Mouse (Mus musculus) liver, adult 2 months (tissue): Measurements from ENCODE around the gene Zwilch. TPM values are rescaled to one million over a fixed set of nuclear protein-coding genes. Genes with fewer than 3 reads are reported as not detected.
"Not testable (repeated sequence)": the region's sequence is repeated elsewhere in the genome, so short reads cannot be mapped to it uniquely, and the experiment has no call there.

ENCODE experiments used
- DNase-seq: peaks from one replicate; pipeline ENCODE4 v3.0.0-alpha.2; 2011; ENCODE audit warnings: low read depth, low spot score; ENCODE audit errors: extremely low read depth
- H3K27ac ChIP-seq: fragments of 200-500 bp; replicated peaks from 2 replicates; pipeline ENCODE4 v1.5.1; 2012; ENCODE audit warnings: low read depth, mild to moderate bottlenecking, control low read depth, inconsistent platforms, low read length; ENCODE audit not compliant: insufficient read depth
- H3K27me3 ChIP-seq: fragments of 200-500 bp; 2 replicates; pipeline ENCODE4 v1.6.1; 2012; ENCODE audit warnings: mild to moderate bottlenecking, moderate library complexity, low read length, inconsistent platforms; ENCODE audit not compliant: control insufficient read depth, insufficient read depth
- H3K36me3 ChIP-seq: fragments of 200-500 bp; 2 replicates; pipeline ENCODE4 v1.6.1; 2012; ENCODE audit warnings: low read length, inconsistent platforms; ENCODE audit not compliant: control insufficient read depth, insufficient read depth
- H3K4me1 ChIP-seq: fragments of 200-500 bp; 2 replicates; pipeline ENCODE4 v1.6.1; 2011; ENCODE audit warnings: low read length; ENCODE audit not compliant: control insufficient read depth, insufficient read depth
- H3K4me3 ChIP-seq: fragments of 200-500 bp; 2 replicates; pipeline ENCODE4 v1.5.1; 2011; ENCODE audit warnings: low read depth, mild to moderate bottlenecking, control low read depth, low read length, moderate library complexity; ENCODE audit not compliant: insufficient read depth
- H3K79me2 ChIP-seq: fragments of 200-500 bp; 2 replicates; pipeline ENCODE4 v1.6.1; 2012; ENCODE audit warnings: inconsistent platforms, mild to moderate bottlenecking, low read length, moderate library complexity; ENCODE audit not compliant: control insufficient read depth, insufficient read depth
- H3K9ac ChIP-seq: fragments of 200-500 bp; 2 replicates; pipeline ENCODE4 v1.6.1; 2012; ENCODE audit warnings: low read depth, mild to moderate bottlenecking, control low read depth, inconsistent platforms, low read length
- CTCF ChIP-seq: fragments of 200-500 bp; IDR thresholded peaks from 2 replicates; pipeline ENCODE4 v1.5.1; 2011; ENCODE audit warnings: low read depth, low read length, control low read depth
- POLR2A ChIP-seq: fragments of 200-500 bp; IDR thresholded peaks from 2 replicates; pipeline ENCODE4 v1.6.1; 2011; ENCODE audit warnings: low read length, control low read depth; ENCODE audit not compliant: insufficient read depth; ENCODE audit errors: extremely low read depth
- WGBS: fragments of 180-500 bp; shearing (Covaris S2); methylation state at CpG from one replicate; pipeline ENCODE4 v1.1.7; 2018; 5-methylcytosine and 5-hydroxymethylcytosine counted together
- polyA plus RNA-seq: library from polyadenylated mRNA; depleted of rRNA; stranded (reverse); fragments of >200 nt; gene quantifications from 2 replicates; pipeline ENCODE4 v1.2.3, GENCODE M21; 2012
- total RNA-seq: library from RNA; depleted of rRNA; stranded (reverse); fragments of >200 nt; gene quantifications from 2 replicates; pipeline ENCODE4 v1.2.3, GENCODE M21; 2014

The Zwilch gene
- total and polyA plus RNA-seq, 2 experiments = 0.12 to 1.6 TPM

GRCm38 (mm10) chr9:64174766-64175165, 1.9 kb upstream of the Zwilch start:
- no peak for DNase-seq
- H3K9ac ChIP-seq = no peak overlapping the region
- H3K79me2 ChIP-seq = peaks cover 1% of the 10 kb centered on the region; the same call in 1 of the 2 replicates
- H3K27ac ChIP-seq = no peak overlapping the region
- no peak for TF ChIP-seq POLR2A
- TF ChIP-seq CTCF = no peak
- H3K4me3 ChIP-seq = peak overlapping the region; percentile 15; the same call in 1 of the 2 replicates
- peaks cover 9% of the 10 kb centered on the region for H3K4me1 ChIP-seq
- no peaks in the 10 kb centered on the region for H3K27me3 ChIP-seq
- WGBS = 21% methylated on average over 8 of the region's 8 CpGs
- peaks cover 35% of the 10 kb centered on the region for H3K36me3 ChIP-seq

GRCm38 (mm10) chr9:64174341-64174740, 1.4 kb upstream of the Zwilch start:
- Histone ChIP-seq H3K9ac (no peak overlapping the region), H3K4me3 (peak overlapping the region; percentile 9; the same call in 1 of the 2 replicates), H3K79me2 (no peaks in the 10 kb centered on the region; the same call in 1 of the 2 replicates), H3K27ac (no peak overlapping the region), H3K4me1 (peaks cover 6% of the 10 kb centered on the region), H3K27me3 (no peaks in the 10 kb centered on the region), H3K36me3 (peaks cover 35% of the 10 kb centered on the region)
- TF ChIP-seq POLR2A = no peak
- no peak for TF ChIP-seq CTCF
- no peak for DNase-seq

DNA sequence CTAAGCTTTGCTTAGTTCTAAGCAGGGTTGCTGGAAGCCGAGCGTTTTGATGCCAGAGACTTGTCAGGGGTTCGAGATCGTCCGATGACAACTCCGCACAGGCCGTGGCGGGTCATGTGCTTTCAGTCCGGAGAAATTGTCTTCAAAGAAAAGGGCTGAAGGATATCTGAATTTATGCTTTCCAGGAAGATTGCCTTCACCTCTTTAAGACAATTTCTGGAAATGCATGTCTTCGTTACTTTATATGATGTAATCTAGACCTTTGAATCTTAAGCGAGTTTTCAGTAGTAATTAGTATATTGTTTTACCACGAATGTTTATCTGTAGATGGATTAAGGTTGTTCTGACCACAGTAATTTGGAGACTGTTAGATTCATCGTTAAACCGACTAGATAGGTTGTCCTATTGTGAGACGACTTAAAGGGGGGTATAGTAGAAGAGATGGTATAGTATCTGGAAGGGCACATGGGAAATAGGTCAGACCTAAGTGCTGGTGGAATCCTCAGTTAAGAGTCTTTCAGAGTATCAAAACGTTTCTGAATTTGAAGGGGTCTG, 839 bp upstream of the Zwilch start:
- 1% methylated on average over 16 of the region's 16 CpGs for WGBS

DNA sequence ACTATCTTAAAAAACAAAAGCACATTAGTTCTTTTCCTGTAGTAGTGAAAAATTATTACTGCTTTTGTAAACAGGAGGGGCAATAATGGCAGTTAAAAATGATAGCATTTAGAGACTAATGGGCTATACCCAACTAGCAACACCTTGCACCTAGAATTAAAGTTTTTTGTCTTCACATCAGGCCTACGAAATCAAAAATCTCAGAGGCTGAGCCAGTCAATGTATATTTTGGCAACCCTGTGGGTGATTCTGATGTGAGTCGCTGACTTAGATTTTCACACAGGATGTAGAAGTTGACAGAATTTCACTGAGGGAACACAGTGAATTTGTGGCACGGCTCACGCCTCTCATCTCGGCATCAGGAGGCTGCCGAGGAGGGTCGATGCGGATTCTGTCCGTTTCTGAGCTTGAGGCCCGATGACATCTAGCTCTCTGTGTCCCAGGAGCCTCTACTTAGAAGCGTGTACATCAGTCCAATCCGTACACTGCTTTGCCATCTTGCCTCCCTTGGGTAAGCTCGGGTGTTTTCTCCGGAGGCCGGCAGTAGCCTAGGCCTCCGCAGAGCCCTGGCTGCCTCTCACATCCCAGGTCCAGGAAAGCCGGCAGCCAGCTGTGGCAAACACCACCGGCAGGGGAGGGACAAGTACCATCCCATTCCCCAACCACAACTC, 624 bp downstream of the Zwilch start:
- no peak overlapping the region for H3K27ac ChIP-seq
- DNase-seq = no peak
- peaks cover 24% of the 10 kb centered on the region for H3K36me3 ChIP-seq
- peak overlapping the region; percentile 67 for H3K4me3 ChIP-seq
- TF ChIP-seq CTCF (no peak), POLR2A (no peak)
- WGBS = 6% methylated on average over 18 of the region's 18 CpGs
- H3K79me2 ChIP-seq = no peaks in the 10 kb centered on the region; the same call in 1 of the 2 replicates
- H3K9ac ChIP-seq = peak overlapping the region; percentile 73
- H3K4me1 ChIP-seq = peaks cover 6% of the 10 kb centered on the region
- no peaks in the 10 kb centered on the region for H3K27me3 ChIP-seq

More for the DNA sequence above, 839 bp upstream of the Zwilch start:
- H3K4me1 ChIP-seq = peaks cover 6% of the 10 kb centered on the region
- TF ChIP-seq POLR2A (no peak), CTCF (no peak)
- DNase-seq = no peak
- peaks cover 35% of the 10 kb centered on the region for H3K36me3 ChIP-seq
- peak overlapping the region; percentile 67 for H3K4me3 ChIP-seq
- no peaks in the 10 kb centered on the region for H3K27me3 ChIP-seq
- H3K27ac ChIP-seq = peak overlapping the region; percentile 72
- no peaks in the 10 kb centered on the region; the same call in 1 of the 2 replicates for H3K79me2 ChIP-seq
- H3K9ac ChIP-seq = peak overlapping the region; percentile 79

- 74% methylated on average over 3 of the region's 3 CpGs for WGBS
- not testable (repeated sequence) for H3K4me1 ChIP-seq, DNase-seq, H3K9ac ChIP-seq, H3K4me3 ChIP-seq, H3K36me3 ChIP-seq, H3K27me3 ChIP-seq, H3K79me2 ChIP-seq, H3K27ac ChIP-seq
Measured at GRCm38 (mm10) chr9:64169967-64170366, 2.9 kb downstream of the Zwilch start.

- no peak for TF ChIP-seq CTCF
- TF ChIP-seq POLR2A = no peak
- no peak overlapping the region for H3K4me3 ChIP-seq
- no peaks in the 10 kb centered on the region for H3K4me1 ChIP-seq
- H3K9ac ChIP-seq = no peak overlapping the region
- no peak overlapping the region for H3K27ac ChIP-seq
- DNase-seq = no peak
- H3K27me3 ChIP-seq = no peaks in the 10 kb centered on the region
- H3K79me2 ChIP-seq = no peaks in the 10 kb centered on the region
- 97% methylated on average over 5 of the region's 5 CpGs for WGBS
- no peaks in the 10 kb centered on the region for H3K36me3 ChIP-seq
Measured at GRCm38 (mm10) chr9:64160471-64160870, 12.4 kb downstream of the Zwilch start.
